Mouse (Mus musculus) liver, embryonic 14.5 days (tissue): ENCODE measurements around the gene Dynll2.

Experiments
- CTCF ChIP-seq: IDR thresholded peaks from 2 replicates; pipeline ENCODE4 v1.5.1; 2016; ENCODE audit warnings: antibody characterized with exemption, low read depth, control low read depth
- EP300 ChIP-seq: IDR thresholded peaks from 2 replicates; pipeline ENCODE4 v1.6.1; 2016; ENCODE audit warnings: antibody characterized with exemption, low read depth

DNA sequence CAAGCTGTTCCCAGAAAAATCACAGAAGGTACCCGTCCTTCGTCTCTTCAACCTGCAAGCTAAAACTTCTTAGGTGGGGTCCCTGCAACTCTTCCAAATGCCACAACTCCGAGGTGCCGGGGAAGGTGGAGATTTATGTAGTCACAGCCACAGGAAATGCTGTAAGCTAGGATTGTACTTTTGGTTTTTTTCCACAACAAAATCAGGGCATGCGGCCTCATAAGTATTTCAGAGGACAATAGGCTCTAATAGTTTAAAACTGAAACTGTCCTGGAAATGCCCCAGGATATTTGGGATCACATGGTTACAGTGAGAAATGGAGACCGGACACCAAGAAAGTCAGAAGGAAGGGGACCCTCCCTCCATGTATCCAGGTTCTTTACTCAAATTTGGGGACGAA is 42.9 kb upstream of the Dynll2 start:
- TF ChIP-seq EP300 (no peak), CTCF (no peak)
